Mouse (Mus musculus) CH12.LX (cell line): ENCODE measurements around the gene Cmip. TPM values are rescaled to one million over a fixed set of nuclear protein-coding genes. Genes with fewer than 3 reads are reported as not detected.

Experiments
- DNase-seq: peaks from one replicate; pipeline ENCODE4 v3.0.0-alpha.2; 2013; ENCODE audit errors: extremely low read depth
- H3K27ac ChIP-seq: 2 replicates; pipeline ENCODE4 v1.5.1; 2012; ENCODE audit warnings: low read depth, mild to moderate bottlenecking, control low read depth, moderate library complexity; ENCODE audit not compliant: insufficient read depth
- H3K27me3 ChIP-seq: replicated peaks from 2 replicates; pipeline ENCODE3; 2012; ENCODE audit warnings: inconsistent platforms
- H3K36me3 ChIP-seq, 2 experiments: replicated peaks in 1 of 2; 2 replicates each; pipeline versions ENCODE3 to v1.6.1; 2012; ENCODE audit warnings: inconsistent platforms in 1 of 2, low read length in 1 of 2, mild to moderate bottlenecking in 1 of 2, mixed read lengths in 1 of 2, moderate library complexity in 1 of 2; ENCODE audit not compliant: control insufficient read depth in 1 of 2, insufficient read depth in 1 of 2
- H3K4me1 ChIP-seq, 2 experiments: 2 replicates each; pipeline ENCODE4 v1.6.1; 2012; ENCODE audit warnings: inconsistent platforms in 1 of 2, moderate library complexity in 1 of 2; ENCODE audit not compliant: insufficient read depth in 2 of 2, control insufficient read depth in 1 of 2
- H3K4me2 ChIP-seq: 2 replicates; pipeline ENCODE4 v1.6.1; 2012; ENCODE audit warnings: low read depth, mild to moderate bottlenecking, control low read depth; ENCODE audit not compliant: poor library complexity, insufficient read depth, severe bottlenecking
- H3K4me3 ChIP-seq, 3 experiments: fragments of 150-350 bp in 1 of 3; sonication (generic) in 1 of 3; replicated peaks in 1 of 3; 2 replicates each; pipeline versions ENCODE3 to v1.5.1; 2011 to 2012; ENCODE audit warnings: low read depth in 2 of 3, low read length in 2 of 3, mild to moderate bottlenecking in 2 of 3, moderate library complexity in 2 of 3, control low read depth in 1 of 3, improper control_type of control experiment in 1 of 3, inconsistent platforms in 1 of 3, mixed read lengths in 1 of 3; ENCODE audit not compliant: poor library complexity in 1 of 3
- H3K79me2 ChIP-seq: replicated peaks from 2 replicates; pipeline ENCODE4 v1.6.1; 2012; ENCODE audit warnings: mild to moderate bottlenecking, moderate library complexity; ENCODE audit not compliant: control insufficient read depth, poor library complexity, insufficient read depth, severe bottlenecking; ENCODE audit errors: extremely low read depth
- H3K9ac ChIP-seq: 2 replicates; pipeline ENCODE4 v1.6.1; 2012; ENCODE audit warnings: low read depth, mild to moderate bottlenecking, control low read depth, moderate library complexity; ENCODE audit not compliant: insufficient read depth
- H3K9me3 ChIP-seq: replicated peaks from 2 replicates; pipeline ENCODE3; 2012; ENCODE audit warnings: low read length, inconsistent platforms, mixed read lengths
- BHLHE40 ChIP-seq: IDR thresholded peaks from 2 replicates; pipeline ENCODE4 v1.6.1; 2011; ENCODE audit warnings: mild to moderate bottlenecking, low read depth, low read length, improper control_type of control experiment
- CHD1 ChIP-seq: IDR thresholded peaks from 2 replicates; pipeline ENCODE4 v1.6.1; 2012; ENCODE audit warnings: low read depth, low read length, improper control_type of control experiment, inconsistent platforms
- CHD2 ChIP-seq: IDR thresholded peaks from 2 replicates; pipeline ENCODE4 v1.6.1; 2011; ENCODE audit warnings: low read length, improper control_type of control experiment
- CTCF ChIP-seq, 2 experiments: IDR thresholded peaks in 1 of 2; conservative IDR thresholded peaks in 1 of 2; 2 replicates each; pipeline ENCODE4 v1.5.1; 2011 to 2012; ENCODE audit warnings: low read depth in 2 of 2, low read length in 2 of 2, improper control_type of control experiment in 1 of 2, inconsistent platforms in 1 of 2, mild to moderate bottlenecking in 1 of 2, moderate library complexity in 1 of 2
- E2F4 ChIP-seq: IDR thresholded peaks from 2 replicates; pipeline ENCODE4 v1.6.1; 2011; ENCODE audit warnings: low read depth, low read length, improper control_type of control experiment; ENCODE audit not compliant: insufficient replicate concordance
- ELF1 ChIP-seq: IDR thresholded peaks from 2 replicates; pipeline ENCODE4 v1.6.1; 2014; ENCODE audit warnings: low read depth, mild to moderate bottlenecking, inconsistent platforms, low read length, improper control_type of control experiment
- EP300 ChIP-seq: IDR thresholded peaks from 2 replicates; pipeline ENCODE4 v1.6.1; 2011; ENCODE audit warnings: low read length, improper control_type of control experiment
- ETS1 ChIP-seq: conservative IDR thresholded peaks from 2 replicates; pipeline ENCODE4 v1.6.1; 2012; ENCODE audit warnings: low read depth, mild to moderate bottlenecking, inconsistent platforms, low read length, improper control_type of control experiment, moderate library complexity
- GABPA ChIP-seq: IDR thresholded peaks from 2 replicates; pipeline ENCODE4 v1.6.1; 2012; ENCODE audit warnings: low read depth, low read length, improper control_type of control experiment, inconsistent platforms; ENCODE audit not compliant: insufficient replicate concordance
- HCFC1 ChIP-seq: IDR thresholded peaks from 2 replicates; pipeline ENCODE4 v1.6.1; 2012; ENCODE audit warnings: low read depth, mild to moderate bottlenecking, inconsistent platforms, low read length, improper control_type of control experiment
- IRF4 ChIP-seq: IDR thresholded peaks from 2 replicates; pipeline ENCODE4 v1.6.1; 2014; ENCODE audit warnings: low read depth, mild to moderate bottlenecking, inconsistent platforms, low read length, improper control_type of control experiment
- JUN ChIP-seq: IDR thresholded peaks from 2 replicates; pipeline ENCODE4 v1.6.1; 2011; ENCODE audit warnings: low read depth, mild to moderate bottlenecking, low read length, improper control_type of control experiment, moderate library complexity; ENCODE audit not compliant: insufficient read depth
- JUND ChIP-seq: conservative IDR thresholded peaks from 2 replicates; pipeline ENCODE4 v1.6.1; 2011; ENCODE audit warnings: low read depth, low read length, improper control_type of control experiment
- KAT2A ChIP-seq: IDR thresholded peaks from 2 replicates; pipeline ENCODE4 v1.6.1; 2012; ENCODE audit warnings: low read length, improper control_type of control experiment, inconsistent platforms; ENCODE audit not compliant: insufficient replicate concordance
- MAFK ChIP-seq: IDR thresholded peaks from 2 replicates; pipeline ENCODE4 v1.6.1; 2011; ENCODE audit warnings: low read length, improper control_type of control experiment; ENCODE audit not compliant: insufficient replicate concordance
- MAX ChIP-seq: IDR thresholded peaks from 2 replicates; pipeline ENCODE4 v1.6.1; 2011; ENCODE audit warnings: low read length, improper control_type of control experiment
- MAZ ChIP-seq: IDR thresholded peaks from 2 replicates; pipeline ENCODE4 v1.6.1; 2012; ENCODE audit warnings: low read depth, mild to moderate bottlenecking, inconsistent platforms, low read length, improper control_type of control experiment, moderate library complexity
- MEF2A ChIP-seq: IDR thresholded peaks from 2 replicates; pipeline ENCODE4 v1.6.1; 2014; ENCODE audit warnings: low read depth, mild to moderate bottlenecking, inconsistent platforms, low read length, improper control_type of control experiment, borderline replicate concordance
- MXI1 ChIP-seq: IDR thresholded peaks from 2 replicates; pipeline ENCODE4 v1.6.1; 2011; ENCODE audit warnings: mild to moderate bottlenecking, low read depth, low read length, improper control_type of control experiment
- MYC ChIP-seq: IDR thresholded peaks from 2 replicates; pipeline ENCODE4 v1.6.1; 2011; ENCODE audit warnings: low read depth, mild to moderate bottlenecking, improper control_type of control experiment, low read length
- NELFE ChIP-seq: IDR thresholded peaks from 2 replicates; pipeline ENCODE4 v1.6.1; 2011; ENCODE audit warnings: low read depth, low read length, improper control_type of control experiment
- NRF1 ChIP-seq: IDR thresholded peaks from 2 replicates; pipeline ENCODE4 v1.6.1; 2014; ENCODE audit warnings: low read depth, mild to moderate bottlenecking, inconsistent platforms, low read length, improper control_type of control experiment, moderate library complexity
- PAX5 ChIP-seq: IDR thresholded peaks from 2 replicates; pipeline ENCODE4 v1.6.1; 2012; ENCODE audit warnings: low read length, inconsistent platforms, mixed read lengths
- POLR2A ChIP-seq: IDR thresholded peaks from 2 replicates; pipeline ENCODE4 v1.6.1; 2011; ENCODE audit warnings: low read depth, mild to moderate bottlenecking, improper control_type of control experiment, low read length
- POLR2AphosphoS2 ChIP-seq: IDR thresholded peaks from 2 replicates; pipeline ENCODE4 v1.6.1; 2011; ENCODE audit warnings: low read depth, low read length, improper control_type of control experiment
- RAD21 ChIP-seq: IDR thresholded peaks from 2 replicates; pipeline ENCODE4 v1.6.1; 2011; ENCODE audit warnings: low read depth, mild to moderate bottlenecking, low read length, improper control_type of control experiment, moderate library complexity
- RCOR1 ChIP-seq: conservative IDR thresholded peaks from 2 replicates; pipeline ENCODE4 v1.6.1; 2012; ENCODE audit warnings: low read depth, mild to moderate bottlenecking, inconsistent platforms, low read length, improper control_type of control experiment
- SIN3A ChIP-seq: IDR thresholded peaks from 2 replicates; pipeline ENCODE4 v1.6.1; 2012; ENCODE audit warnings: low read length, improper control_type of control experiment, inconsistent platforms
- SMC3 ChIP-seq: IDR thresholded peaks from 2 replicates; pipeline ENCODE4 v1.6.1; 2011; ENCODE audit warnings: low read depth, low read length, improper control_type of control experiment
- TBP ChIP-seq: conservative IDR thresholded peaks from 2 replicates; pipeline ENCODE4 v1.6.1; 2011; ENCODE audit warnings: low read depth, low read length, improper control_type of control experiment
- TCF12 ChIP-seq: IDR thresholded peaks from 2 replicates; pipeline ENCODE4 v1.6.1; 2014; ENCODE audit warnings: low read depth, mild to moderate bottlenecking, inconsistent platforms, low read length, improper control_type of control experiment
- UBTF ChIP-seq: IDR thresholded peaks from 2 replicates; pipeline ENCODE4 v1.6.1; 2012; ENCODE audit warnings: low read depth, mild to moderate bottlenecking, inconsistent platforms, low read length, improper control_type of control experiment, moderate library complexity
- USF1 ChIP-seq: IDR thresholded peaks from 2 replicates; pipeline ENCODE4 v1.6.1; 2014; ENCODE audit warnings: low read depth, mild to moderate bottlenecking, inconsistent platforms, low read length, improper control_type of control experiment
- USF2 ChIP-seq: conservative IDR thresholded peaks from 2 replicates; pipeline ENCODE4 v1.6.1; 2011; ENCODE audit warnings: low read depth, low read length, improper control_type of control experiment
- ZC3H11A ChIP-seq: IDR thresholded peaks from 2 replicates; pipeline ENCODE4 v1.6.1; 2012; ENCODE audit warnings: low read depth, mild to moderate bottlenecking, inconsistent platforms, low read length, improper control_type of control experiment
- ZKSCAN1 ChIP-seq: IDR thresholded peaks from 2 replicates; pipeline ENCODE4 v1.6.1; 2012; ENCODE audit warnings: low read depth, inconsistent platforms, low read length, improper control_type of control experiment, borderline replicate concordance
- ZMIZ1 ChIP-seq: IDR thresholded peaks from 2 replicates; pipeline ENCODE4 v1.6.1; 2012; ENCODE audit warnings: low read depth, mild to moderate bottlenecking, inconsistent platforms, low read length, improper control_type of control experiment
- ZNF384 ChIP-seq: IDR thresholded peaks from 2 replicates; pipeline ENCODE4 v1.6.1; 2012; ENCODE audit warnings: low read depth, low read length, improper control_type of control experiment, inconsistent platforms
- dilution Hi-C: fragments of 300-500 bp; cut with MboI; formaldehyde crosslinking; loops from 2 replicates; pipeline ENCODE4 v1.14.3; 2020; ENCODE audit warnings: low sequenced_read_pairs; ENCODE audit not compliant: extremely low pct_unique_long_range_greater_than_20kb, extremely low pct_ligation_motif_present
- in situ Hi-C: fragments of 300-500 bp; cut with MboI; formaldehyde crosslinking; loops from 3 replicates; pipeline ENCODE4 v1.14.3; 2019; ENCODE audit warnings: low sequenced_read_pairs, low pct_ligation_motif_present, low pct_unique_long_range_greater_than_20kb, mixed read lengths
- polyA plus RNA-seq: library from polyadenylated mRNA; unstranded; fragments of >175 nt; gene quantifications from 2 replicates; pipeline ENCODE4 v1.2.1, GENCODE M21; 2012; ENCODE audit warnings: low read depth; ENCODE audit not compliant: insufficient read length
- total RNA-seq, 2 experiments: library from RNA; depleted of rRNA; stranded (reverse); fragments of 300-350 nt in 1 of 2; fragments of >200 nt in 1 of 2; gene quantifications; 2 replicates each; pipeline ENCODE4 v1.2.3; 2012 to 2014

Cmip gene
- total and polyA plus RNA-seq, 3 experiments: 5.2 to 39.0 (median 16.5) TPM

DNA sequence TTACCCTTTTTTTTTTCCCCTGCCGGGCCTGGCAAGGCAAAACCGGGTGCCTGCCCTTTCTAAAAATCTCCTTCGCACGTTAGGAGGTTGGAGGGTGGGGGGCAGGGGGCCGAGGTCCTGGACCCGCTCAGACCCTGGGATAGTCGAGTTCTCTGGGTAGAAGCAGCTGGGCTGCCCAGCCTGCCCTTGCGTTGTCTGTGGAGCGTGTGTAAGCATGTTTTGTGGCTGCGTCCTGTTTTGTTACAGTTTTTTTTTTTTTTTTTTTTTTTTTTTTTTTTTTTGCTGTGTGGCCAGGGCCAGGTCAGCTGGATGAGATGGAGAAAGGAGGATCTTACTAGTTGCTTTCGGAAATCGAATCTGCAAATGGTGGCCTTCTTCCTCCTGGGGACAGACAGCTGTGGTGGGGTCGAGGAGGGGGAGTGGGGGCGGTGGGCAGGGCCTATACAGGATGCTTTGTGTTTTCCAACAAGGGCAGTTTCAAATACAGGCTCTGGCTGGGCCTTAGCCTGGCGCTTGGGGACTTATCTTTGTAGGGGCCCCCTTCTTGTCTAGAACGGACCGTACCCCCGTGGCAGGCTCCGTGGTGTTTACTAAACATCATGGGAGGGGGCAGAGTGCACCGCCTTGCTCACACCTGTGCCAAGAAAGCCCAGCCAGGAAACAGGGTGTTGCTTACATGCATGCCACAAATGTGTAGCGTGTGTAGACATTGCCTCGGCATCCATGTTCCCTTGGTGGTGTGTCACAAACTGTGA lies 1.1 kb downstream of the Cmip start:
- peaks cover 57% of the 10 kb centered on the region for H3K79me2 ChIP-seq
- peak overlapping the region; percentile 74 for H3K27ac ChIP-seq
- in situ Hi-C loops (no loop called here), dilution Hi-C loops (no loop called here)
- peaks cover 9% of the 10 kb centered on the region for H3K9me3 ChIP-seq
- TF ChIP-seq NRF1 (no peak), IRF4 (no peak), MYC (no peak), POLR2A (peak; percentile 19; the same call in 1 of the 2 replicates), PAX5 (no peak), MXI1 (peak; percentile 79), TCF12 (peak; percentile 29; the same call in 1 of the 2 replicates), RAD21 (no peak), ZC3H11A (no peak), SIN3A (peak; percentile 52), EP300 (peak; percentile 30; the same call in 1 of the 2 replicates), CHD1 (no peak; the same call in 1 of the 2 replicates), USF1 (no peak), POLR2AphosphoS2 (no peak), JUN (no peak), ETS1 (no peak; the same call in 1 of the 2 replicates), CTCF (conservative IDR thresholded peaks at IDR 0.05 in 1 of 2, IDR thresholded peaks at IDR 0.05 in 1 of 2; ENCODE audit: low read depth in 2 of 2, low read length in 2 of 2) (no peak), MEF2A (no peak), JUND (no peak), KAT2A (no peak), SMC3 (no peak), BHLHE40 (no peak), RCOR1 (no peak), GABPA (no peak), MAZ (0 out of 2 replicates have a peak, but pooled peaks have one; percentile 21), ZNF384 (peak; percentile 97), HCFC1 (no peak), ZKSCAN1 (no peak), UBTF (no peak), ZMIZ1 (no peak), E2F4 (no peak), MAX (no peak), ELF1 (no peak), USF2 (no peak), NELFE (no peak), CHD2 (no peak), MAFK (no peak), TBP (no peak)
- TF ChIP-seq, all 38 proteins: peak for 7
- Histone ChIP-seq H3K4me2 (peak overlapping the region; percentile 63), H3K9ac (peak overlapping the region; percentile 76), H3K4me3 (peak overlapping the region; percentile 82 to 91 (median 88)), H3K36me3 (peaks cover 0 to 28% of the 10 kb centered on the region in 2 experiments), H3K4me1 (peaks cover 17 to 53% of the 10 kb centered on the region in 2 experiments), H3K27me3 (no peaks in the 10 kb centered on the region)
- peak; percentile 38 for DNase-seq
